Mouse (Mus musculus): ENCODE results near the gene Unc93a. TPM values are rescaled to one million over a fixed set of nuclear protein-coding genes. Genes with fewer than 3 reads are reported as not detected.
"Not testable (repeated sequence)": the region's sequence is repeated elsewhere in the genome, so short reads cannot be mapped to it uniquely, and the experiment has no call there.

Unc93a gene
- polyA plus RNA-seq, 1 experiment from 2014 or later, result not detected

GRCm38 (mm10) chr17:13129324-13129723, 2.3 kb downstream of the Unc93a start:
- H3K4me3 ChIP-seq; H3K9me3 ChIP-seq; H3K27me3 ChIP-seq (ENCODE audit: poor library complexity, severe bottlenecking); H3K36me3 ChIP-seq (replicated peaks); H3K27ac ChIP-seq; DNase-seq (ENCODE audit: extremely low spot score, low spot score); H3K4me1 ChIP-seq: not testable (repeated sequence)
- no CpG with 5 or more reads among the region's 3 CpGs for WGBS

GRCm38 (mm10) chr17:13124241-13124640, 7.4 kb downstream of the Unc93a start:
- not testable (repeated sequence) for H3K9me3 ChIP-seq; H3K36me3 ChIP-seq (replicated peaks); H3K4me3 ChIP-seq; H3K27ac ChIP-seq; DNase-seq (ENCODE audit: extremely low spot score, low spot score); H3K4me1 ChIP-seq; H3K27me3 ChIP-seq (ENCODE audit: poor library complexity, severe bottlenecking)
- 42% methylated on average over 2 of the region's 3 CpGs for WGBS

GRCm38 (mm10) chr17:13123308-13124038, 8.1 kb downstream of the Unc93a start:
- WGBS, result 86% methylated on average over 2 of the region's 5 CpGs
- DNase-seq (ENCODE audit: extremely low spot score, low spot score); H3K4me3 ChIP-seq; H3K27me3 ChIP-seq (ENCODE audit: poor library complexity, severe bottlenecking); H3K36me3 ChIP-seq (replicated peaks); H3K27ac ChIP-seq; H3K9me3 ChIP-seq; H3K4me1 ChIP-seq: not testable (repeated sequence)

- DNase-seq (ENCODE audit: extremely low spot score, low spot score); H3K4me1 ChIP-seq; H3K27ac ChIP-seq; H3K27me3 ChIP-seq (ENCODE audit: poor library complexity, severe bottlenecking); H3K4me3 ChIP-seq; H3K9me3 ChIP-seq; H3K36me3 ChIP-seq (replicated peaks): not testable (repeated sequence)
- 63% methylated on average over 3 of the region's 9 CpGs for WGBS
These were observed 18.9 kb downstream of the Unc93a start for GRCm38 (mm10) chr17:13112504-13113291.

GRCm38 (mm10) chr17:13106563-13106962, 25.0 kb downstream of the Unc93a start:
- DNase-seq (ENCODE audit: extremely low spot score, low spot score); H3K4me1 ChIP-seq; H3K4me3 ChIP-seq; H3K27ac ChIP-seq; H3K27me3 ChIP-seq (ENCODE audit: poor library complexity, severe bottlenecking); H3K36me3 ChIP-seq (replicated peaks); H3K9me3 ChIP-seq: not testable (repeated sequence)
- WGBS, result 91% methylated on average over 5 of the region's 5 CpGs

- WGBS, result 80% methylated on average over 2 of the region's 4 CpGs
- not testable (repeated sequence) for H3K4me3 ChIP-seq; DNase-seq (ENCODE audit: extremely low spot score, low spot score); H3K9me3 ChIP-seq; H3K27ac ChIP-seq; H3K27me3 ChIP-seq (ENCODE audit: poor library complexity, severe bottlenecking); H3K4me1 ChIP-seq; H3K36me3 ChIP-seq (replicated peaks)
These were observed 38.6 kb downstream of the Unc93a start for GRCm38 (mm10) chr17:13092960-13093359.

- 68% methylated on average over 8 of the region's 8 CpGs for WGBS
- not testable (repeated sequence) for H3K4me3 ChIP-seq; DNase-seq (ENCODE audit: extremely low spot score, low spot score); H3K27me3 ChIP-seq (ENCODE audit: poor library complexity, severe bottlenecking); H3K36me3 ChIP-seq (replicated peaks); H3K27ac ChIP-seq; H3K9me3 ChIP-seq; H3K4me1 ChIP-seq
These were observed 39.4 kb downstream of the Unc93a start for GRCm38 (mm10) chr17:13092100-13092764.

- not testable (repeated sequence) for H3K9me3 ChIP-seq; DNase-seq (ENCODE audit: extremely low spot score, low spot score); H3K4me3 ChIP-seq; H3K27me3 ChIP-seq (ENCODE audit: poor library complexity, severe bottlenecking); H3K4me1 ChIP-seq; H3K36me3 ChIP-seq (replicated peaks); H3K27ac ChIP-seq
- 86% methylated on average over 1 of the region's 1 CpGs for WGBS
These were observed 40.1 kb downstream of the Unc93a start for GRCm38 (mm10) chr17:13091510-13091909.

- not testable (repeated sequence) for H3K27ac ChIP-seq; DNase-seq (ENCODE audit: extremely low spot score, low spot score); H3K4me1 ChIP-seq; H3K27me3 ChIP-seq (ENCODE audit: poor library complexity, severe bottlenecking); H3K9me3 ChIP-seq; H3K36me3 ChIP-seq (replicated peaks); H3K4me3 ChIP-seq
- WGBS, result 86% methylated on average over 5 of the region's 5 CpGs
These were observed 62.4 kb downstream of the Unc93a start for GRCm38 (mm10) chr17:13069227-13069626.

- H3K4me1 ChIP-seq; H3K27ac ChIP-seq; DNase-seq (ENCODE audit: extremely low spot score, low spot score); H3K9me3 ChIP-seq; H3K4me3 ChIP-seq; H3K36me3 ChIP-seq (replicated peaks); H3K27me3 ChIP-seq (ENCODE audit: poor library complexity, severe bottlenecking): not testable (repeated sequence)
- 93% methylated on average over 1 of the region's 4 CpGs for WGBS
These were observed 63.7 kb downstream of the Unc93a start for GRCm38 (mm10) chr17:13067864-13068385.

- 95% methylated on average over 5 of the region's 7 CpGs for WGBS
- DNase-seq (ENCODE audit: extremely low spot score, low spot score), result not testable (repeated sequence)
These were observed 68.7 kb downstream of the Unc93a start for GRCm38 (mm10) chr17:13062882-13063281.

GRCm38 (mm10) chr17:13060804-13061203, 70.8 kb downstream of the Unc93a start, which contains the start of gene Tcp10b:
Gene Tcp10b, plus strand, starts transcription at chr17:13061104.
- not testable (repeated sequence) for H3K27me3 ChIP-seq (ENCODE audit: poor library complexity, severe bottlenecking); H3K4me3 ChIP-seq; H3K4me1 ChIP-seq; H3K36me3 ChIP-seq (replicated peaks); DNase-seq (ENCODE audit: extremely low spot score, low spot score); H3K9me3 ChIP-seq; H3K27ac ChIP-seq
- WGBS, result 93% methylated on average over 4 of the region's 4 CpGs

More at GRCm38 (mm10) chr17:13062882-13063281, 68.7 kb downstream of the Unc93a start:
- not testable (repeated sequence) for H3K27me3 ChIP-seq (ENCODE audit: poor library complexity, severe bottlenecking); H3K4me1 ChIP-seq; H3K9me3 ChIP-seq; H3K27ac ChIP-seq; H3K36me3 ChIP-seq (replicated peaks); H3K4me3 ChIP-seq
